Mouse (Mus musculus) stomach, postnatal 0 days (tissue): ENCODE data around the gene 9330159F19Rik. TPM values are rescaled to one million over a fixed set of nuclear protein-coding genes. Genes with fewer than 3 reads are reported as not detected.

ENCODE experiments used
- ATAC-seq: fragments of 200-750 bp; cut with Nextera tagmentation; 2 replicates; pipeline ENCODE4 v1.8.0; 2017; ENCODE audit not compliant: low FRiP score, low TSS enrichment
- DNase-seq: peaks from one replicate; pipeline ENCODE4 v3.0.0-alpha.2; 2016; ENCODE audit warnings: low spot score
- H3K27ac ChIP-seq: fragments of 300-500 bp; sonication (generic); replicated peaks from 2 replicates; pipeline ENCODE4 v1.5.1; 2014; ENCODE audit warnings: mild to moderate bottlenecking, control low read depth
- H3K27me3 ChIP-seq: fragments of 300-500 bp; sonication (generic); 2 replicates; pipeline ENCODE4 v1.6.1; 2014; ENCODE audit warnings: low read length; ENCODE audit not compliant: control insufficient read depth, insufficient read depth
- H3K36me3 ChIP-seq: fragments of 300-500 bp; sonication (generic); 2 replicates; pipeline ENCODE4 v1.6.1; 2014; ENCODE audit warnings: low read length, mixed read lengths; ENCODE audit not compliant: control insufficient read depth, insufficient read depth
- H3K4me1 ChIP-seq: fragments of 300-500 bp; sonication (generic); replicated peaks from 2 replicates; pipeline ENCODE4 v1.6.1; 2014; ENCODE audit warnings: antibody characterized with exemption; ENCODE audit not compliant: control insufficient read depth, insufficient read depth
- H3K4me2 ChIP-seq: fragments of 300-500 bp; sonication (generic); replicated peaks from 2 replicates; pipeline ENCODE4 v1.6.1; 2014; ENCODE audit warnings: low read depth, mild to moderate bottlenecking, control low read depth, moderate library complexity
- H3K4me3 ChIP-seq: fragments of 300-500 bp; sonication (generic); 2 replicates; pipeline ENCODE4 v1.5.1; 2014; ENCODE audit warnings: low read depth, low read length, control low read depth
- H3K9ac ChIP-seq: fragments of 300-500 bp; sonication (generic); 2 replicates; pipeline ENCODE4 v1.6.1; 2014; ENCODE audit warnings: mild to moderate bottlenecking, low read length, control low read depth, mixed read lengths
- H3K9me3 ChIP-seq: fragments of 300-500 bp; sonication (generic); 2 replicates; pipeline ENCODE4 v1.6.1; 2016; ENCODE audit warnings: low read length; ENCODE audit not compliant: control insufficient read depth
- CTCF ChIP-seq: IDR thresholded peaks from 2 replicates; pipeline ENCODE4 v1.5.1; 2016; ENCODE audit warnings: antibody characterized with exemption, low read depth, mild to moderate bottlenecking, moderate library complexity
- EP300 ChIP-seq: optimal IDR thresholded peaks from 2 replicates; pipeline ENCODE3; 2016; ENCODE audit warnings: antibody characterized with exemption
- WGBS: fragments of 180-500 bp; shearing (Covaris S2); extraction: QIAGEN DNeasy Blood & Tissue Kit; methylation state at CpG from one replicate; pipeline ENCODE4 v1.1.7; 2014; 5-methylcytosine and 5-hydroxymethylcytosine counted together
- polyA plus RNA-seq: library from polyadenylated mRNA; unstranded; fragments of >200 nt; fragmentation: Nextera tagmentation; extraction: Ambion mirVana; gene quantifications from 2 replicates; pipeline ENCODE4 v1.2.1, GENCODE M21; 2015

The 9330159F19Rik gene
- 2.1 and 3.5 TPM in 2 replicates for polyA plus RNA-seq

- peak; percentile 93 for ATAC-seq
- Histone ChIP-seq H3K36me3 (no peaks in the 10 kb centered on the region), H3K4me1 (no peaks in the 10 kb centered on the region), H3K9ac (no peak within 1 kb of the TSS), H3K4me3 (peak within 1 kb of the TSS; percentile 29), H3K27me3 (no peaks in the 10 kb centered on the region), H3K4me2 (no peak within 1 kb of the TSS), H3K27ac (peak within 1 kb of the TSS; percentile 61), H3K9me3 (no peaks in the 10 kb centered on the region)
- no peak for TF ChIP-seq CTCF
- WGBS = 4% methylated on average over 4 of the region's 4 CpGs
- DNase-seq = peak; percentile 30
Observed at GRCm38 (mm10) chr10:29211453-29211852, at the start of gene 9330159F19Rik. Gene 9330159F19Rik (plus strand): TSS chr10:29211606.

DNA sequence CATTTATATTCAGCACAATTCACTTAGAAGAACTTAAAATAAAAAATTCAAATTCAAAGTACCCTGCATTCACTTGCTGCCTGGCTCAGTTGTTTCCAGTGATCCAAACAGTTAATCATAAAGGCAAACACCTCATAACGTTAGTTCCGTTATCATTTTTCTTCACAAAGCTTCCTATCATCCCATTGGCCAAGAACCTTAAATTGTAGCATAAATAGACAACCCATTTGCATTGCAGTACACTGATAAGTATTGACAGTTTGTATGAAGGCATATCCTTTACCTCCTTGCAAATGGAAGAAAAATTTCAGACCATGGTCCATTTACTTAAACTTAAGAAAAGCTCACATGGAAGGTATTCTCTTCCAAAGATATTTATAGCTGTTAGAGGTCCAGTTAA lies 49.7 kb upstream of the 9330159F19Rik start:
- no peaks in the 10 kb centered on the region for H3K36me3 ChIP-seq
- TF ChIP-seq EP300 (no peak), CTCF (no peak)
- H3K4me2 ChIP-seq = no peak overlapping the region
- H3K9ac ChIP-seq = no peak overlapping the region
- no peak overlapping the region for H3K27ac ChIP-seq
- whole genome bisulfite sequencing = 65% methylated on average over 2 of the region's 2 CpGs
- DNase-seq (no peak), ATAC-seq (no peak)
- H3K27me3 ChIP-seq = no peaks in the 10 kb centered on the region
- no peaks in the 10 kb centered on the region for H3K9me3 ChIP-seq
- no peaks in the 10 kb centered on the region for H3K4me1 ChIP-seq
- no peak overlapping the region for H3K4me3 ChIP-seq

DNA sequence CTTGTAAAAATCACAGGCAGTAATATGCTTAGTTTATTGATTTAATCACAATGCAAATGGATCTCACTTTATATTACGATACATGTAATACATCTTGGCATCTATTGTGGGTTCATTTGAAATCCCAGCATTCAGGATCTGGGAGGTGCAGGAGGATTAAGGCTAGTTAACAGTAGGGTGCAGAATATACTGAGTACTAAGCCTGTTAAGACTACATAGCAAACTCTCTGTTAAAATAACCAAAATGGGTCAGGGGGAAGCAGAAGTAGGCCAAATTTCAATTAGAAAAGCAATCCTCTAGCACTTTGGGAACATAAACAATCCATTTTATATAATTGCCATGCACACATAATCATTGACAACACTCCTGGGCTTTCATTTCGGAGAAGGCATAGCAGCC lies 37.6 kb upstream of the 9330159F19Rik start:
- TF ChIP-seq CTCF (no peak), EP300 (no peak)
- Histone ChIP-seq H3K9ac (no peak overlapping the region), H3K27me3 (no peaks in the 10 kb centered on the region), H3K36me3 (no peaks in the 10 kb centered on the region), H3K4me2 (no peak overlapping the region), H3K4me1 (no peaks in the 10 kb centered on the region), H3K4me3 (no peak overlapping the region), H3K9me3 (no peaks in the 10 kb centered on the region), H3K27ac (no peak overlapping the region)
- DNase-seq (no peak), ATAC-seq (no peak)
- WGBS = 89% methylated on average over 2 of the region's 2 CpGs

DNA sequence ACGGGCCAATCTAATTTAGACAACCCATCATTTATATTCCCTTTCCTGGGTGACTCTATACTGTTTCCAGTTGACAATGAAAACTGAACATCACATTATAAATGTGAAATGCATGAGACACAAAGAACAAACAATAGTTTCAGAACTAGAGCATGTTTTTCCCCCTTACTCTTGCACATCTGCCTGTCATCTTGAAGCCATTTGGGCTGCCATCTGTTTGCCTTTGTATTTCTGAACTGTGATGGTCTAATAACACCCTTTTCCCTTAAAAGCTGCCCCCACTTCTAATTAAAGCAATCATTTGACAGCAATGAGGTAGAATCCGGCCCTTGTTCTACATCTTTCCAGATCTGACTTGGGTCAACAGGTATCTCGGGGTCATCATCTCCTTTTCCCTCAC lies 35.8 kb upstream of the 9330159F19Rik start:
- WGBS = 72% methylated on average over 3 of the region's 3 CpGs
- DNase-seq = no peak
- no peak for ATAC-seq
- Histone ChIP-seq H3K9me3 (no peaks in the 10 kb centered on the region), H3K9ac (no peak overlapping the region), H3K4me3 (no peak overlapping the region), H3K27ac (no peak overlapping the region), H3K36me3 (no peaks in the 10 kb centered on the region), H3K4me2 (no peak overlapping the region), H3K4me1 (no peaks in the 10 kb centered on the region), H3K27me3 (no peaks in the 10 kb centered on the region)
- TF ChIP-seq CTCF = no peak
- TF ChIP-seq EP300 = no peak

GRCm38 (mm10) chr10:29176881-29177280 lies 34.5 kb upstream of the 9330159F19Rik start:
- Histone ChIP-seq H3K4me2 (no peak overlapping the region), H3K9me3 (no peaks in the 10 kb centered on the region), H3K4me3 (no peak overlapping the region), H3K27me3 (no peaks in the 10 kb centered on the region), H3K9ac (no peak overlapping the region), H3K27ac (no peak overlapping the region), H3K4me1 (no peaks in the 10 kb centered on the region), H3K36me3 (no peaks in the 10 kb centered on the region)
- 77% methylated on average over 4 of the region's 4 CpGs for WGBS
- ATAC-seq = no peak
- no peak for TF ChIP-seq CTCF
- TF ChIP-seq EP300 = no peak
- no peak for DNase-seq

GRCm38 (mm10) chr10:29178003-29178402 lies 33.4 kb upstream of the 9330159F19Rik start:
- Histone ChIP-seq H3K4me1 (no peaks in the 10 kb centered on the region), H3K4me2 (no peak overlapping the region), H3K36me3 (no peaks in the 10 kb centered on the region), H3K27me3 (no peaks in the 10 kb centered on the region), H3K27ac (no peak overlapping the region), H3K9me3 (no peaks in the 10 kb centered on the region), H3K4me3 (no peak overlapping the region), H3K9ac (no peak overlapping the region)
- WGBS = 19% methylated on average over 2 of the region's 2 CpGs
- TF ChIP-seq EP300 = no peak
- TF ChIP-seq CTCF = no peak
- DNase-seq (no peak), ATAC-seq (no peak)
